Mouse (Mus musculus) midbrain, embryonic 12.5 days (tissue): ENCODE measurements around the gene Gm15517. TPM values are rescaled to one million over a fixed set of nuclear protein-coding genes. Genes with fewer than 3 reads are reported as not detected.
"Not testable (repeated sequence)": the region's sequence is repeated elsewhere in the genome, so short reads cannot be mapped to it uniquely, and the experiment has no call there.

Source experiments
- ATAC-seq: fragments of 200-750 bp; cut with Nextera tagmentation; 2 replicates; pipeline ENCODE4 v1.8.0; 2017; ENCODE audit warnings: low read depth, moderate TSS enrichment, moderate library complexity; ENCODE audit not compliant: low FRiP score
- H3K27ac ChIP-seq: fragments of 300-500 bp; sonication (generic); replicated peaks from 2 replicates; pipeline ENCODE4 v1.5.1; 2016; ENCODE audit warnings: mild to moderate bottlenecking
- H3K27me3 ChIP-seq: fragments of 300-500 bp; sonication (generic); 2 replicates; pipeline ENCODE4 v1.6.1; 2016; ENCODE audit warnings: mild to moderate bottlenecking
- H3K36me3 ChIP-seq: fragments of 300-500 bp; sonication (generic); 2 replicates; pipeline ENCODE4 v1.6.1; 2016
- H3K4me1 ChIP-seq: fragments of 300-500 bp; sonication (generic); 2 replicates; pipeline ENCODE4 v1.6.1; 2016
- H3K4me2 ChIP-seq: fragments of 300-500 bp; sonication (generic); replicated peaks from 2 replicates; pipeline ENCODE4 v1.6.1; 2016; ENCODE audit warnings: mild to moderate bottlenecking, moderate library complexity
- H3K4me3 ChIP-seq: fragments of 300-500 bp; sonication (generic); 2 replicates; pipeline ENCODE4 v1.5.1; 2016; ENCODE audit warnings: mild to moderate bottlenecking
- H3K9ac ChIP-seq: fragments of 300-500 bp; sonication (generic); replicated peaks from 2 replicates; pipeline ENCODE4 v1.6.1; 2016; ENCODE audit warnings: mild to moderate bottlenecking, moderate library complexity
- H3K9me3 ChIP-seq: fragments of 300-500 bp; sonication (generic); 2 replicates; pipeline ENCODE4 v1.6.1; 2016; ENCODE audit warnings: mild to moderate bottlenecking
- WGBS: fragments of 180-500 bp; shearing (Covaris S2); methylation state at CpG from one replicate; pipeline ENCODE4 v1.1.7; 2016; 5-methylcytosine and 5-hydroxymethylcytosine counted together
- polyA plus RNA-seq: library from polyadenylated mRNA; unstranded; fragments of >200 nt; fragmentation: Nextera tagmentation; extraction: Ambion mirVana; gene quantifications from 2 replicates; pipeline ENCODE4 v1.2.1, GENCODE M21; 2016

Gene Gm15517
- polyA plus RNA-seq = not detected in 2 replicates

DNA sequence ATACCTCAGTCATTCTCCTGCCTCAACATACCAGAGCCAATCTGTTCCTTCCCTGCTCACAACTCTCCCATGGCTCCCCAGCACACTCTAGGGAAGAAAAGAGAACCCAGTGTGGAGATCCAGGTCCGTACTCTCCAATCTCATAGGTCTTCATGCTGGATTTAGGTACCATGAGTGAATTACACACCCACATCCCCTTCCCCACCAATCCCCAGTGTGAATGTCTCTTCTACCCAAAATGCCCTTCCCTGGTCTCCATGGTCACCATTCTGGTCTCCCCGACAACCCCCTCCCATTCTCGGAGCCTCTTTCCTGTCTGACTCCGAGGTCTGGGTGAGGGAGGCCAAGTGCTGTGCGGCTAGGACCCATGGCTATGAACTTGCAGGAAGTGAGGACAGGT lies at the start of gene Gm15517:
Gene Gm15517 (plus strand): TSS at position 301 of the 400 bp plus-strand sequence.
- Histone ChIP-seq H3K9me3 (no peaks in the 10 kb centered on the region), H3K4me2 (no peak within 1 kb of the TSS), H3K4me3 (no peak within 1 kb of the TSS), H3K27me3 (peaks cover 35% of the 10 kb centered on the region), H3K36me3 (0 out of 2 replicates have a peak, but pooled peaks cover 6% of the 10 kb centered on the region), H3K9ac (no peak within 1 kb of the TSS; the same call in 1 of the 2 replicates), H3K27ac (no peak within 1 kb of the TSS), H3K4me1 (peaks cover 6% of the 10 kb centered on the region)
- WGBS = 55% methylated on average over 5 of the region's 5 CpGs
- no peak for ATAC-seq

DNA sequence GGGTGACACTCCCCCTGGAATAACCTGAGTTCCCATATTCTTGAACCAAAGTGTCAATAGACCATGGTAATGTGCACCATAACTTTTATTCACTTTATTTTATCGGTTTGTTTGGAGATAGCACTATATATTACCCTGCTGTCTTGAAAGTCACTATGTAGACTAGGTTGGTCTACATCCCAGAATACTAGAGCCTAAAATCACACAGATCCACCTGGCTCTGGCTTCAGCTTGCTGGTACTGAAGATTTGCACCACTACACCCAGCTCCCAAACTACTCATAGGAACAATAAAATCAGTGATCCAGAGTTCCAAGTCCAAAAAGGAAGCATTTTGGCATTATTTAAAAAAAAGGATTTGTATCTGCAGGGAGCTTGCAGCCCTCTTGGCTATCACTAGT lies 45.6 kb upstream of the Gm15517 start, which contains the start of gene Klk1b5:
Gene Klk1b5 (plus strand): TSS at position 301 of the 400 bp plus-strand sequence.
- no peak for ATAC-seq
- Histone ChIP-seq H3K9ac (no peak within 1 kb of the TSS), H3K27ac (no peak within 1 kb of the TSS), H3K9me3 (no peaks in the 10 kb centered on the region), H3K4me1 (no peaks in the 10 kb centered on the region), H3K27me3 (no peaks in the 10 kb centered on the region), H3K4me3 (no peak within 1 kb of the TSS), H3K4me2 (no peak within 1 kb of the TSS), H3K36me3 (no peaks in the 10 kb centered on the region)
- WGBS = 78% methylated on average over 1 of the region's 1 CpGs

DNA sequence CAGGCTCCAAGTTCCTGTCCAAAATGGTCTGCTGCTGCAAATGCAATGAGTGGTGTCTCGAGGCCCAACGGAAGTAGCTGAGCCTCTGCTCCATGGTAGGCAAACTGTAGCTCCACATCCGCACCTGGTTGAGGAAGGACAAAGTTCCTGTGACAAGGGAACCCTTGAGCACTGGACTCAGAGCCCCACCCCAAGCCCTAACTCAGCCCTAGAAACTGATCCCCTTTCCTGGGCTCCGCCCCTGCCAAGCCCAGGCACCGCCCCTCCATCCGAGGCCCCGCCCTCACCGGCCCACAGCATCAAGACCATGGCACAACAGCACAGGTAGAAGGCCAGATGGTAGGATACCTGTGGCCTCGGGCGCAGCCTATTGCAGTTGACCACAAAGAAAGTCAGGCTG lies 39.6 kb upstream of the Gm15517 start:
- not testable (repeated sequence) for H3K36me3 ChIP-seq, H3K27ac ChIP-seq, H3K4me2 ChIP-seq, H3K27me3 ChIP-seq, H3K4me1 ChIP-seq, H3K9me3 ChIP-seq, H3K9ac ChIP-seq, ATAC-seq, H3K4me3 ChIP-seq
- WGBS = 70% methylated on average over 9 of the region's 10 CpGs

DNA sequence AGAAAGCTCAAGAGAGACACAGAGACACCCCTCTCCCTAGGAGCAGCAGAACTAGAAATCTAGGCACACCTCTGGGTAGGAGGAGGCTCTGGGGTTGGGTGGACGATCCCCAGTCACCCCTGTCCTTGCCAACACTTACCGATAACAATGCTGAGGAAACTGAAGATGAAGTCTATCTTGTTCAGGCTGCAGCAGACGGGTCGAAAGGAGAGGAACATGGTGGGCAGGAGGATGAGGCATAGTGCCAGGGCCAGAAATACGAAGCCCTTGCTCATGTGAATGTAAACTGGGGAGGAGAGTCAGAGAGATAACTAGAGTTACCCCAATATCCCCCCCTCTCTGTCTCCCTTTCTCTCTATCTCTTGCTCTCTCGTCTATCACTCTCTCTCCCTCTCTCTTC lies 38.9 kb upstream of the Gm15517 start:
- not testable (repeated sequence) for H3K36me3 ChIP-seq, H3K4me2 ChIP-seq, H3K27me3 ChIP-seq, ATAC-seq, H3K4me3 ChIP-seq, H3K9ac ChIP-seq, H3K4me1 ChIP-seq, H3K9me3 ChIP-seq, H3K27ac ChIP-seq
- WGBS = 76% methylated on average over 6 of the region's 6 CpGs

DNA sequence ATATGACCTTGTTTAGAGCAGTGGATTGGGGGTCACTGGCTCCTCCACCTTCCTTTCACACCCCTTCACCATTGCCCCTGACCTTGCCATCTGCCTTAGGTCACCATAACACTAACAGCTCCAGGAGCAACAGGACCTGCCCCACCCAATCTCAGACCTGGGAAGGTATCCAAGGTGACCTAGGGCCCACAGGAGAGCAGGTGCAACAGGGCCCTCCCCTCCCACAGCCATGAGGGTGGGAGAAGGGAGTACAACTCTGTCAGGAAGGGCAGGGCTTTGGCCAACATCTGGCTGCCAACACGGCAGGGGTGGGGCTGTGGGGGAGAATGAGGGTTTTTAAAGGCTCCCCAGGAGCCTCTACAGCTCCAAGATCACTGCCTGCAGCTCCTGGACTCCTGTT lies 36.2 kb upstream of the Gm15517 start, which contains the start of gene Klk1:
Gene Klk1 (plus strand): TSS at position 285 of the 400 bp plus-strand sequence.
- peaks cover 5% of the 10 kb centered on the region; the same call in 1 of the 2 replicates for H3K27me3 ChIP-seq
- H3K9me3 ChIP-seq = no peaks in the 10 kb centered on the region
- no peak for ATAC-seq
- WGBS = 80% methylated on average over 1 of the region's 1 CpGs
- no peak within 1 kb of the TSS for H3K9ac ChIP-seq
- no peak within 1 kb of the TSS for H3K27ac ChIP-seq
- no peaks in the 10 kb centered on the region for H3K36me3 ChIP-seq
- H3K4me1 ChIP-seq = no peaks in the 10 kb centered on the region
- no peak within 1 kb of the TSS for H3K4me2 ChIP-seq
- no peak within 1 kb of the TSS for H3K4me3 ChIP-seq

DNA sequence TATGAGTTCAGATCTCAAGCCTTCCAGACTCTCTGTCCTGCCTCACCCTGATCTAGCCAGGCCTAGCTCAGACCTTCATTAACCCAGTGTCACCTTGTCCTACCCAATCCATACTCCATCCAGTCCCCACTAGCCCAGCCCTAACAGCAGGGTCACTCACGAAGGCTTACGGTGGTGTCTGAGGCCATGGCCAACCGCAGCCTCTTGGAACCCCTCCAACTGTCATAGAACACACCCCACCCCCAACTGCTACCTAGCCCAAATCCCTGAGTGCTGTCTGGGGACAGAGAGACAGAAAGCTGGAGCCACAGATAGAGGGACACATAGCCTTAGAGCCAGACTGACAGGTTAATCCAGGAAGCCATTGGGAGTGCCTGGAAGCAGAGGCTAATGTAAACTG lies 25.3 kb upstream of the Gm15517 start, which contains the start of gene Gm36864:
Gene Gm36864 (plus strand): TSS at position 269 of the 400 bp plus-strand sequence.
- no peak for ATAC-seq
- no peak within 1 kb of the TSS for H3K4me3 ChIP-seq
- H3K27me3 ChIP-seq = 0 out of 2 replicates have a peak, but pooled peaks cover 5% of the 10 kb centered on the region
- WGBS = 90% methylated on average over 3 of the region's 3 CpGs
- H3K36me3 ChIP-seq = no peaks in the 10 kb centered on the region
- H3K9ac ChIP-seq = no peak within 1 kb of the TSS
- H3K4me1 ChIP-seq = no peaks in the 10 kb centered on the region
- H3K27ac ChIP-seq = no peak within 1 kb of the TSS
- H3K4me2 ChIP-seq = no peak within 1 kb of the TSS
- H3K9me3 ChIP-seq = no peaks in the 10 kb centered on the region

DNA sequence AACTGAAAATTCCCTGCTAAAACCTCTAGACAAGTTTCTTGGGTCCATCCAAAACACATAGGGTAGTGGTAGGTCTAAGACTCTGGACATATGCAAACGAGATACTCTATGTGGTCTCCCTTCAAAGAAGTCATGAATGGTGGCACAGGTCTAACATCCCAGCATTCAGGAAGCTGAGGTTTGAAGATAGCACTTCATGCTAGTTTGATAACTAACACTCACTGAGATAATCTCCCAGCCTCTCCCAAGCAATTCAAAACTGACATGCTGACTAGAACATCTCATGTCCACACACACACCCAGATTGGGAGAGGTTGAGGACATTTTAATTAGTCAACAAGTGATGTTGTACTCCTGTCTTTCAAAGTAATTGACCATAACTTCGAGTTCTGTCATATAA lies 21.3 kb upstream of the Gm15517 start:
- Histone ChIP-seq H3K36me3 (no peaks in the 10 kb centered on the region), H3K4me3 (no peak overlapping the region), H3K4me1 (no peaks in the 10 kb centered on the region), H3K27ac (no peak overlapping the region), H3K4me2 (no peak overlapping the region), H3K27me3 (0 out of 2 replicates have a peak, but pooled peaks cover 5% of the 10 kb centered on the region), H3K9ac (no peak overlapping the region), H3K9me3 (no peaks in the 10 kb centered on the region)
- no peak for ATAC-seq
- 72% methylated on average over 2 of the region's 2 CpGs for WGBS

DNA sequence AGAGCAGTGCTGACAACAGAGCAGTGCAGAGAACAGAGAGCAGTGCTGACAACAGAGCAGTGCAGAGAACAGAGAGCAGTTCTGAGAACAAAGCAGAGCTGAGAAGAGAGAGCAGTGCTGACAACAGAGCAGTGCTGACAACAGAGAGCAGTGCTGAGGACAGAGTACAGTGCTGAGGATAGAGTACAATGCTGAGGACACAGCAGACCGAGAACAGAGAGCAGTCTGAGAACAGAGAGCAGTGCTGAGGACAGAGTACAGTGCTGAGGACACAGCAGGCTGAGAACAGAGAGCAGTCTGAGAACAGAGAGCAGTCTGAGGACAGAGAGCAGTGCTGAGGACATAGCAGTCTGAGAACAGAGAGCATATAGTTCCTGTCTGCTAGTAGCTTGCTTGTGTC lies 20.5 kb upstream of the Gm15517 start:
- no peaks in the 10 kb centered on the region for H3K9me3 ChIP-seq
- no peak overlapping the region for H3K4me2 ChIP-seq
- ATAC-seq = no peak
- H3K27me3 ChIP-seq = 0 out of 2 replicates have a peak, but pooled peaks cover 5% of the 10 kb centered on the region
- no peak overlapping the region for H3K9ac ChIP-seq
- no peaks in the 10 kb centered on the region for H3K36me3 ChIP-seq
- peaks cover 6% of the 10 kb centered on the region for H3K4me1 ChIP-seq
- no peak overlapping the region for H3K27ac ChIP-seq
- H3K4me3 ChIP-seq = no peak overlapping the region
- whole genome bisulfite sequencing = 57% methylated on average over 1 of the region's 1 CpGs

DNA sequence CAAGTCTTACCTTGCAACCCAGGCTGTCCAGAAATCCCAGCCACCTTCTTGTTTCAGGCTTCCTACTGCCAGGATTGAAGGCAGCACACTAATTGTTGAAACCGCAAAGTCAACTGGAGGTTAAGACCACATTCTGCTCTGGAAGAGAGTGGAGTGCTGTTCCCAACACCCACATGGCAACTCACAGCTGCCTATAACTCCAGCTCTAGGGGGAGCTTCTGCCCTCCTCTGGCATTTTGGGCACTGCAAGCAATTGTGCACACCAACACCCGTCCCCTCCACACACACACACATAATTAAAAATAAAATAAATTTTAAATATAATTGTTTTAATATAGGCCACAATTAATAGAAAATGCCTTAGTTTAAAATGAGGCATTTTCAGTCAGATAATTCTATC lies 20.1 kb upstream of the Gm15517 start:
- WGBS = 76% methylated on average over 2 of the region's 2 CpGs
- Histone ChIP-seq H3K36me3 (no peaks in the 10 kb centered on the region), H3K4me3 (no peak overlapping the region), H3K27ac (no peak overlapping the region), H3K4me1 (peaks cover 7% of the 10 kb centered on the region), H3K27me3 (0 out of 2 replicates have a peak, but pooled peaks cover 5% of the 10 kb centered on the region), H3K9me3 (no peaks in the 10 kb centered on the region), H3K9ac (no peak overlapping the region), H3K4me2 (no peak overlapping the region)
- ATAC-seq = no peak

DNA sequence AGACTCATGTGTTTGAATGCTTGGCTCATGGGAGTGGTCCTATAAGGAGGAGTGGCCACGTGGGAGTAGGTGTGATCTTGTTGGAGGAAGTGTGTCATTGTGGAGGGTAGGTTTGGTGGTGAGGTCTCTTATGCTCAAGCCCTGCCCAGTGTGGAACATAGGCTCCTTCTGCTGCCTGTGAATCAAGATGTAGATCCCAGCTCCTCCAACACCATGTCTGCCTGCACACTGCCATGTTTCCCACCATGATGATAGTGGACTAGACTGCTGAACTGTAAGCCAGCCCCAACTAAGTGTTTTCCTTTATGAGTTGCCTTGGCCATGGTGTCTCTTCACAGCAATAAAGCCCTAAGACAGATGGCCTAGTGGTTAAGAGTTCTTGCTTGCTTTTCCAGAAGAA lies 17.2 kb upstream of the Gm15517 start:
- no peak for ATAC-seq
- H3K9ac ChIP-seq = no peak overlapping the region
- no peaks in the 10 kb centered on the region for H3K9me3 ChIP-seq
- H3K27ac ChIP-seq = no peak overlapping the region
- H3K4me3 ChIP-seq = no peak overlapping the region
- WGBS = 48% methylated on average over 1 of the region's 1 CpGs
- H3K4me1 ChIP-seq = peaks cover 20% of the 10 kb centered on the region
- H3K4me2 ChIP-seq = no peak overlapping the region
- H3K27me3 ChIP-seq = 0 out of 2 replicates have a peak, but pooled peaks cover 5% of the 10 kb centered on the region
- H3K36me3 ChIP-seq = peaks cover 9% of the 10 kb centered on the region

DNA sequence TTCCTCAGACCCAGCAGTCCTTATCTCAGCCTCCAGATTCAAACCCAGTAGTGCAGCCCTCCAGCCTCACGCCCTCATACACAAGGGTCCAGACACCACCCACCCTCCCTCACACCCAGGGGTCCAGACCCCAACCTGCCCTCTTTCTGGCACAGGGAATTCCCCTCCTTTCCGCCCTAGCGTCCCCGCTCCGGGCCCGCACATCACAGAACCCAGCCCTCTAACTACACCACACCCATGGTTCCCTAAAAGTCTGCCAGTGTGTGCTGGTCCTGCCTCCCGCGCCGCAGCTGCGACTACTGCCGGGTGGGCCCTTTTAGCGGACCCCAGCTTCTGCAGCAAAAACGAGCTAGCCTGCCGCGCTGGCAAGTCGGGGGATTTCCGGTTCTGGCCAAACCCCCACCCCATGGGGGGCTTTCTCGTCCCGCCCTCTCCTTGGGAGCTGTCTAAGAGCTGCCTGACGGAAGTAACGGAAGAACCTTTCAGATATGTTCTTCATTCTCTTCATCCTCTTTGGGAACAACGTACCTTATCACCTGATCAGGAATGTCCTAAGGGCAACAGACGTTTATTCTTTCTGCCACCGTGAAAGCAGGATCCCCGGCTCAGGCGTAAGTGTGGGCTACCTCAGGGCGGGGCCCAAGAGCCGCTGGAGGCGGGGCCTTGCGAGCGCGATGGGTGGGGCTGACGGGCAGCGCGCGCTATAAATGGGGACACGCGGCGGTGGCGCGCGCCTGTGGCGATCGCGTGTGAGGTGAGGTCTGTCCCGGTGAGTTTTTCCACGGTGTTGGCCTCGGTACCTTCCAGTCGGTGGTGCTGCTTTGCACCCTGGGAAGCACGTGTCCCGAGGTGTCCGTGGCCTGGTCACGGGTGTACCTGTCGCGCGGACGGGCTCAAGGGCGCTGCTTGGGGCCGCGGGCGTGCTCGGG lies 14.9 kb upstream of the Gm15517 start, which contains the start of the genes 1700028J19Rik and 2410002F23Rik:
Gene 1700028J19Rik (minus strand): TSS at position 641 of the 929 bp plus-strand sequence.
Gene 2410002F23Rik (plus strand): TSS at position 668 of the 929 bp plus-strand sequence.
- under 1% methylated on average over 62 of the region's 62 CpGs for WGBS
- H3K9me3 ChIP-seq = no peaks in the 10 kb centered on the region
- H3K4me1 ChIP-seq = peaks cover 20% of the 10 kb centered on the region
- H3K27ac ChIP-seq = peak within 1 kb of the TSS; percentile 87
- peak within 1 kb of the TSS; percentile 80 for H3K4me2 ChIP-seq
- H3K27me3 ChIP-seq = no peaks in the 10 kb centered on the region
- peak within 1 kb of the TSS; percentile 93 for H3K4me3 ChIP-seq
- peak; percentile 87 for ATAC-seq
- peaks cover 32% of the 10 kb centered on the region for H3K36me3 ChIP-seq
- peak within 1 kb of the TSS; percentile 95 for H3K9ac ChIP-seq

DNA sequence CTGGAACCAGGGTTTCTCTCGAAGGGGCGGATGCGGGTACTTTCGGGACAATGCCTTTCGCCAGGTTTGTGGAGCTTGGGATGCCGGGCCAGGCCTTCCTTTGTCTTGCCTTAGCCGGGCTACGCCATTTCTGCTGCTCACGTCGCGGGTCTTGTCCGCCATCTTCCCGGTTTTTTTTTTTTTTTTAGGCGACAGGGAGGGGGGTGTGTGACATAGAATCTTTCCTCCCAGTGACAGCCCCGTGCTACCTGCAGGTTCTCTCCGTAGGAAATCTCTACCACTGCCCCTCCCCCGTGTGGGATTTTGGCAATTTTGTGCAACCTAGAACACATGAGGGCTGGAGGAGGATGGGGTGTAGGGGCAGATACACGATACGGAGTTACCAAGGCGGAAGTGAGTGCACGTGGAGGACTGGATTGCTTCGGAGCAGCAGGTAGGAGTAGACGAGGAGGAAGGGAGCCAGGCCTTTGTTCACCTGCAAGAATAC lies 14.2 kb upstream of the Gm15517 start:
- Histone ChIP-seq H3K27me3 (no peaks in the 10 kb centered on the region), H3K36me3 (peaks cover 36% of the 10 kb centered on the region), H3K9ac (peak overlapping the region; percentile 95), H3K27ac (peak overlapping the region; percentile 87), H3K4me2 (peak overlapping the region; percentile 80), H3K4me3 (peak overlapping the region; percentile 93), H3K9me3 (no peaks in the 10 kb centered on the region), H3K4me1 (peaks cover 20% of the 10 kb centered on the region)
- peak; percentile 25 for ATAC-seq
- 0% methylated on average over 23 of the region's 23 CpGs for WGBS
